Mouse (Mus musculus) MEL (cell line): Measurements from ENCODE around the gene Gm44. TPM values are rescaled to one million over a fixed set of nuclear protein-coding genes. Genes with fewer than 3 reads are reported as not detected.
"Not testable (repeated sequence)": the region's sequence is repeated elsewhere in the genome, so short reads cannot be mapped to it uniquely, and the experiment has no call there.

ENCODE experiments used
- DNase-seq: peaks from one replicate; pipeline ENCODE4 v3.0.0; 2011; ENCODE audit warnings: low read depth, low spot score
- H3K27ac ChIP-seq: 2 replicates; pipeline ENCODE4 v1.5.1; 2012; ENCODE audit warnings: low read depth, mild to moderate bottlenecking, control low read depth, low read length, moderate library complexity; ENCODE audit not compliant: control insufficient read depth
- H3K27me3 ChIP-seq, 2 experiments: fragments of 150-350 bp in 1 of 2; sonication (generic) in 1 of 2; 2 replicates each; pipeline ENCODE4 v1.6.1; 2012; ENCODE audit warnings: low read length in 2 of 2, mild to moderate bottlenecking in 2 of 2, improper control_type of control experiment in 1 of 2, moderate library complexity in 1 of 2; ENCODE audit not compliant: insufficient read depth in 2 of 2, control insufficient read depth in 1 of 2
- H3K36me3 ChIP-seq, 2 experiments: 2 replicates each; pipeline ENCODE4 v1.6.1; 2012 to 2014; ENCODE audit warnings: low read length in 2 of 2, improper control_type of control experiment in 1 of 2, inconsistent platforms in 1 of 2, mild to moderate bottlenecking in 1 of 2; ENCODE audit not compliant: insufficient read depth in 2 of 2, control insufficient read depth in 1 of 2
- H3K4me1 ChIP-seq, 2 experiments: fragments of 150-350 bp in 1 of 2; sonication (generic) in 1 of 2; 2 replicates each; pipeline ENCODE4 v1.6.1; 2012; ENCODE audit warnings: low read length in 2 of 2, improper control_type of control experiment in 1 of 2, mild to moderate bottlenecking in 1 of 2; ENCODE audit not compliant: insufficient read depth in 2 of 2, control insufficient read depth in 1 of 2
- H3K4me3 ChIP-seq, 2 experiments: fragments of 150-350 bp in 1 of 2; sonication (generic) in 1 of 2; 2 replicates each; pipeline ENCODE4 v1.5.1; 2012; ENCODE audit warnings: low read depth in 2 of 2, low read length in 2 of 2, mild to moderate bottlenecking in 2 of 2, moderate library complexity in 2 of 2, control low read depth in 1 of 2, improper control_type of control experiment in 1 of 2; ENCODE audit not compliant: control insufficient read depth in 1 of 2, insufficient read depth in 1 of 2
- H3K79me2 ChIP-seq: 2 replicates; pipeline ENCODE4 v1.6.1; 2012; ENCODE audit warnings: mild to moderate bottlenecking, low read length, moderate library complexity; ENCODE audit not compliant: control insufficient read depth, poor library complexity, insufficient read depth
- H3K9ac ChIP-seq: 2 replicates; pipeline ENCODE4 v1.6.1; 2012; ENCODE audit warnings: low read depth, mild to moderate bottlenecking, control low read depth, low read length, moderate library complexity; ENCODE audit not compliant: control insufficient read depth, poor library complexity, severe bottlenecking
- H3K9me3 ChIP-seq: fragments of 150-350 bp; sonication (generic); replicated peaks from 2 replicates; pipeline ENCODE4 v1.6.1; 2012; ENCODE audit warnings: mild to moderate bottlenecking, low read length, improper control_type of control experiment, moderate library complexity; ENCODE audit not compliant: insufficient read depth
- CHD1 ChIP-seq: IDR thresholded peaks from 2 replicates; pipeline ENCODE4 v1.6.1; 2012; ENCODE audit warnings: low read depth, mild to moderate bottlenecking, inconsistent platforms, low read length, improper control_type of control experiment
- CTCF ChIP-seq, 3 experiments: IDR thresholded peaks in 2 of 3; conservative IDR thresholded peaks in 1 of 3; 2 replicates each; pipeline ENCODE4 v1.5.1; 2011 to 2012; ENCODE audit warnings: low read length in 3 of 3, low read depth in 2 of 3, mild to moderate bottlenecking in 2 of 3, improper control_type of control experiment in 1 of 3, inconsistent platforms in 1 of 3, mixed read lengths in 1 of 3, moderate library complexity in 1 of 3; ENCODE audit not compliant: control insufficient read depth in 1 of 3, insufficient read depth in 1 of 3, poor library complexity in 1 of 3, severe bottlenecking in 1 of 3
- E2F4 ChIP-seq: IDR thresholded peaks from 2 replicates; pipeline ENCODE4 v1.6.1; 2011; ENCODE audit warnings: low read depth, low read length, improper control_type of control experiment, borderline replicate concordance
- ELF1 ChIP-seq: IDR thresholded peaks from 2 replicates; pipeline ENCODE4 v1.6.1; 2014; ENCODE audit warnings: low read depth, mild to moderate bottlenecking, inconsistent platforms, low read length, improper control_type of control experiment, moderate library complexity
- EP300 ChIP-seq, 2 experiments: IDR thresholded peaks; 2 replicates each; pipeline ENCODE4 v1.6.1; 2011; ENCODE audit warnings: improper control_type of control experiment in 2 of 2, low read length in 2 of 2, low read depth in 1 of 2, mild to moderate bottlenecking in 1 of 2
- GATA1 ChIP-seq: IDR thresholded peaks from 2 replicates; pipeline ENCODE4 v1.6.1; 2011; ENCODE audit warnings: low read depth, low read length, improper control_type of control experiment
- MAX ChIP-seq: IDR thresholded peaks from 2 replicates; pipeline ENCODE4 v1.6.1; 2011; ENCODE audit warnings: low read length, improper control_type of control experiment
- MYC ChIP-seq: IDR thresholded peaks from 2 replicates; pipeline ENCODE4 v1.6.1; 2011; ENCODE audit warnings: low read depth, mild to moderate bottlenecking, low read length, improper control_type of control experiment, moderate library complexity
- NRF1 ChIP-seq: IDR thresholded peaks from 2 replicates; pipeline ENCODE4 v1.6.1; 2014; ENCODE audit warnings: low read depth, mild to moderate bottlenecking, inconsistent platforms, low read length, improper control_type of control experiment, moderate library complexity; ENCODE audit not compliant: poor library complexity, insufficient read depth, severe bottlenecking
- RAD21 ChIP-seq: IDR thresholded peaks from 2 replicates; pipeline ENCODE4 v1.6.1; 2011; ENCODE audit warnings: mild to moderate bottlenecking, low read depth, low read length, improper control_type of control experiment
- SMC3 ChIP-seq: IDR thresholded peaks from 2 replicates; pipeline ENCODE4 v1.6.1; 2011; ENCODE audit warnings: low read depth, low read length, improper control_type of control experiment
- TAL1 ChIP-seq: IDR thresholded peaks from 2 replicates; pipeline ENCODE4 v1.6.1; 2012; ENCODE audit warnings: mild to moderate bottlenecking, inconsistent platforms, low read length, moderate library complexity, mixed read lengths
- ZKSCAN1 ChIP-seq: IDR thresholded peaks from 2 replicates; pipeline ENCODE4 v1.6.1; 2012; ENCODE audit warnings: low read depth, mild to moderate bottlenecking, inconsistent platforms, low read length, improper control_type of control experiment, moderate library complexity
- polyA plus RNA-seq, 2 experiments: library from polyadenylated mRNA; stranded (reverse) in 1 of 2; unstranded in 1 of 2; fragments of >175 nt in 1 of 2; fragments of >200 nt in 1 of 2; gene quantifications; 2 replicates each; pipeline versions ENCODE4 v1.2.1 to v1.2.4; 2012; ENCODE audit warnings: low replicate concordance in 2 of 2, low read depth in 1 of 2; ENCODE audit not compliant: insufficient read length in 2 of 2, insufficient read depth in 1 of 2, missing spikeins in 1 of 2
- total RNA-seq: library from RNA; depleted of rRNA; stranded (reverse); fragments of 300-350 nt; gene quantifications from 2 replicates; pipeline ENCODE4 v1.2.3, GENCODE M21; 2012; rRNA removed

The Gm44 gene
- total RNA-seq (not detected in 2 replicates), polyA plus RNA-seq (not detected)

DNA sequence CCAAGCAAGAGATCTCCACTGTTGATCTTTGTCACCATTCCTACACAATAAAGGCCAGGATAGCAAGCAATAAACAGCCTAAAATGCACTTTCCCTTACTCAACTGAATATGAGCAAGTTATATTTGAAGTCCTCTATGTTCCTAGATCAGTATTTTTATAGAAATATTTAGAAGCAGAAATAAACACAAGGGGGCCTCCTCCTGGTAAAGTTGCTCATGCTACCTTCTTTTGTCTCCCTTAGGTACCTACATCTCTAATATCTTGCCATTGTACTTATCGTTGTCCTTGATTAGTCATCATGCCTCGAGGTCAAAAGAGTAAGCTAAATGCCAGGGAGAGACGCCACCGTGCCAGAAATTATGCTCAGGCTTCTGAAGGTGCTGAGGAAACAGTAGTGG lies at the start of gene Gm44:
Gm44 (plus strand) TSS at position 301 of the 400 bp plus-strand sequence.
- H3K4me3 ChIP-seq: no peak within 1 kb of the TSS
- no peak for DNase-seq
- no peaks in the 10 kb centered on the region for H3K36me3 ChIP-seq
- H3K9me3 ChIP-seq: no peaks in the 10 kb centered on the region
- H3K9ac ChIP-seq: no peak within 1 kb of the TSS
- no peaks in the 10 kb centered on the region for H3K27me3 ChIP-seq
- H3K27ac ChIP-seq: no peak within 1 kb of the TSS
- H3K79me2 ChIP-seq: no peaks in the 10 kb centered on the region
- no peaks in the 10 kb centered on the region for H3K4me1 ChIP-seq
- no peak for TF ChIP-seq NRF1

GRCm38 (mm10) chrX:90927989-90928388 lies 36.0 kb downstream of the Gm44 start:
- no peaks in the 10 kb centered on the region for H3K9me3 ChIP-seq
- H3K4me3 ChIP-seq: no peak overlapping the region
- H3K79me2 ChIP-seq: no peaks in the 10 kb centered on the region
- H3K27me3 ChIP-seq: no peaks in the 10 kb centered on the region
- no peaks in the 10 kb centered on the region for H3K4me1 ChIP-seq
- TF ChIP-seq CHD1 (no peak), SMC3 (peak; percentile 38), ZKSCAN1 (no peak), CTCF (IDR thresholded peaks at IDR 0.05 in 2 of 3, conservative IDR thresholded peaks at IDR 0.05 in 1 of 3; ENCODE audit: control insufficient read depth in 1 of 3, insufficient read depth in 1 of 3, low read depth in 2 of 3, low read length in 3 of 3, poor library complexity in 1 of 3, severe bottlenecking in 1 of 3) (peak in 2 of 3 experiments; percentile 15 to 37; a peak in 2 of 6 replicates), GATA1 (no peak), RAD21 (peak; percentile 10; the same call in 1 of the 2 replicates), MYC (no peak), TAL1 (no peak), EP300 (IDR thresholded peaks at IDR 0.05; ENCODE audit: low read depth in 1 of 2, low read length in 2 of 2) (no peak), E2F4 (no peak), MAX (no peak), ELF1 (no peak), NRF1 (no peak)
- TF ChIP-seq, all 39 proteins: peak for 3
- H3K36me3 ChIP-seq: no peaks in the 10 kb centered on the region
- no peak overlapping the region for H3K9ac ChIP-seq
- no peak overlapping the region for H3K27ac ChIP-seq
- peak; percentile 4 for DNase-seq

- not testable (repeated sequence) for H3K27ac ChIP-seq, H3K79me2 ChIP-seq, H3K4me1 ChIP-seq, H3K36me3 ChIP-seq, H3K9me3 ChIP-seq, H3K27me3 ChIP-seq, DNase-seq, H3K4me3 ChIP-seq, H3K9ac ChIP-seq
Observed at GRCm38 (mm10) chrX:90938211-90938610, 46.3 kb downstream of the Gm44 start.
